Mouse (Mus musculus) erythroblast, embryonic 14.5 days (primary cell): ENCODE results near the gene Gpt2.

Experiments used
- GATA1 ChIP-seq: IDR thresholded peaks from 2 replicates; pipeline ENCODE4 v1.6.1; 2012; ENCODE audit warnings: low read length, inconsistent platforms, mixed read lengths
- TAL1 ChIP-seq: IDR thresholded peaks from 3 replicates; pipeline ENCODE4 v1.6.1; 2012; ENCODE audit warnings: low read length, inconsistent platforms, mixed read lengths

DNA sequence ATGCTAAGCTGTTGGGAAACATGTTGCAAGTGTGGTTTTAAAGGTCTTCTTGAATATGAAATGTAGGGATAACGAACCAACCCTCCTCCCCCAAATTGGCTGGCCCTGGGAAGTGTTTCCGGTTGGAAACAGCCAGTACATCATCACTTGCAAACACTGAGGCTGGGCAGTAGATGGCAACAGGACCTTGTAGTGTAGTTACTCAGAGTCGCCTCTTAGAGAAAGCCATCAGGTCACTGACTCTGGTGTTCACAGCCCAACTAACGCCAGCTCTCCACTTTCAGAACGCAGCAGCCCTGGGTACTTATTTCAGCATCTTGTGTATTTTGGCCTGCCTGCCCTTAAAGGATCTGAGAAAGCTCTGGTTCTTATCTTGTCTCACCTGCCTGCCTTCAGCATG lies 31.6 kb upstream of the Gpt2 start:
- TF ChIP-seq TAL1 (no peak), GATA1 (no peak)
